Mouse (Mus musculus) intestine, embryonic 16.5 days (tissue): Measurements from ENCODE around the gene Grid2. TPM values are rescaled to one million over a fixed set of nuclear protein-coding genes. Genes with fewer than 3 reads are reported as not detected.

Source experiments
- ATAC-seq: fragments of 200-750 bp; cut with Nextera tagmentation; 2 replicates; pipeline ENCODE4 v1.8.0; 2017; ENCODE audit warnings: moderate TSS enrichment, moderate library complexity
- H3K27ac ChIP-seq: fragments of 300-500 bp; sonication (generic); 2 replicates; pipeline ENCODE4 v1.5.1; 2014; ENCODE audit warnings: mild to moderate bottlenecking, low read length
- H3K27me3 ChIP-seq: fragments of 300-500 bp; sonication (generic); replicated peaks from 2 replicates; pipeline ENCODE4 v1.6.1; 2014; ENCODE audit warnings: low read length, control low read depth, mixed read lengths; ENCODE audit not compliant: control insufficient read depth, insufficient read depth
- H3K36me3 ChIP-seq: fragments of 300-500 bp; sonication (generic); 2 replicates; pipeline ENCODE4 v1.6.1; 2014; ENCODE audit warnings: low read length, control low read depth; ENCODE audit not compliant: control insufficient read depth, insufficient read depth
- H3K4me1 ChIP-seq: fragments of 300-500 bp; sonication (generic); 2 replicates; pipeline ENCODE4 v1.6.1; 2014; ENCODE audit warnings: low read length, control low read depth, mixed read lengths; ENCODE audit not compliant: control insufficient read depth, insufficient read depth
- H3K4me2 ChIP-seq: fragments of 300-500 bp; sonication (generic); 2 replicates; pipeline ENCODE4 v1.6.1; 2014; ENCODE audit warnings: low read depth, low read length, control low read depth
- H3K4me3 ChIP-seq: fragments of 300-500 bp; sonication (generic); 2 replicates; pipeline ENCODE4 v1.5.1; 2014; ENCODE audit warnings: mild to moderate bottlenecking, low read length
- H3K9ac ChIP-seq: fragments of 300-500 bp; sonication (generic); 2 replicates; pipeline ENCODE4 v1.6.1; 2014; ENCODE audit warnings: low read depth, low read length
- H3K9me3 ChIP-seq: fragments of 300-500 bp; sonication (generic); 2 replicates; pipeline ENCODE4 v1.6.1; 2016; ENCODE audit warnings: low read length, control low read depth; ENCODE audit not compliant: control insufficient read depth
- WGBS: fragments of 180-500 bp; shearing (Covaris S2); extraction: QIAGEN DNeasy Blood & Tissue Kit; methylation state at CpG from one replicate; pipeline ENCODE4 v1.1.7; 2014; 5-methylcytosine and 5-hydroxymethylcytosine counted together
- polyA plus RNA-seq: library from polyadenylated mRNA; unstranded; fragments of >200 nt; fragmentation: Nextera tagmentation; extraction: Ambion mirVana; gene quantifications from 2 replicates; pipeline ENCODE4 v1.2.1, GENCODE M21; 2015

Grid2 gene
- polyA plus RNA-seq, 1 experiment from 2014 or later = 0.43 TPM

- no peaks in the 10 kb centered on the region for H3K9me3 ChIP-seq
- no peak for ATAC-seq
- H3K27me3 ChIP-seq = no peaks in the 10 kb centered on the region
- no peak overlapping the region for H3K4me3 ChIP-seq
- H3K36me3 ChIP-seq = no peaks in the 10 kb centered on the region
- no peak overlapping the region for H3K9ac ChIP-seq
- 5% methylated on average over 5 of the region's 5 CpGs for WGBS
- peaks cover 6% of the 10 kb centered on the region; the same call in 1 of the 2 replicates for H3K4me1 ChIP-seq
- H3K27ac ChIP-seq = no peak overlapping the region
- H3K4me2 ChIP-seq = no peak overlapping the region
These were observed 1429.3 kb downstream of the Grid2 start for GRCm38 (mm10) chr6:64684973-64685372.

GRCm38 (mm10) chr6:64688181-64688944, 1432.7 kb downstream of the Grid2 start:
- H3K4me1 ChIP-seq = peaks cover 6% of the 10 kb centered on the region; the same call in 1 of the 2 replicates
- H3K9ac ChIP-seq = no peak overlapping the region
- H3K27me3 ChIP-seq = no peaks in the 10 kb centered on the region
- H3K4me2 ChIP-seq = no peak overlapping the region
- no peaks in the 10 kb centered on the region for H3K36me3 ChIP-seq
- H3K9me3 ChIP-seq = no peaks in the 10 kb centered on the region
- H3K4me3 ChIP-seq = no peak overlapping the region
- no peak for ATAC-seq
- no peak overlapping the region for H3K27ac ChIP-seq
- WGBS = 8% methylated on average over 19 of the region's 19 CpGs

DNA sequence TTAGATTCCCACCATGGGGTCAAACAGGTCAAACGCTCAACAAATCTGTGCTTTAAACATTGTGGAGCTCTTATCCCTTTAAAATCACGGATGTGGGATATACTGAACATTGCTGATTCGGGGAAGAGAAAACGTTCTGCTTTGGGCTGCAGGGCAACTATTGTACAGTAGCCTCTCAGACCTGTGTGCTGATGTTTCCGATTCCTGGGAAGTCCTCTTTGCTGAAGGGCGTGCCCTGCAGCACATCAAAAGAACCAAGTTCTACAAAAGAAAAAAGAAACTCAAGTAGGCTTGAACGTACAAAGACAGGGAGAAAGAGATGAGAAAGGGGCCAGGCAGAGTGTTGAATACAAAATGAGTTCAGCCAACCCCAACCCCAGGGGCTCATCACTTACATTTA, 1439.0 kb downstream of the Grid2 start:
- Histone ChIP-seq H3K4me1 (no peaks in the 10 kb centered on the region), H3K4me2 (no peak overlapping the region), H3K4me3 (no peak overlapping the region), H3K27ac (no peak overlapping the region), H3K27me3 (no peaks in the 10 kb centered on the region), H3K9me3 (no peaks in the 10 kb centered on the region), H3K9ac (no peak overlapping the region), H3K36me3 (no peaks in the 10 kb centered on the region)
- ATAC-seq = no peak
- 57% methylated on average over 7 of the region's 7 CpGs for WGBS

DNA sequence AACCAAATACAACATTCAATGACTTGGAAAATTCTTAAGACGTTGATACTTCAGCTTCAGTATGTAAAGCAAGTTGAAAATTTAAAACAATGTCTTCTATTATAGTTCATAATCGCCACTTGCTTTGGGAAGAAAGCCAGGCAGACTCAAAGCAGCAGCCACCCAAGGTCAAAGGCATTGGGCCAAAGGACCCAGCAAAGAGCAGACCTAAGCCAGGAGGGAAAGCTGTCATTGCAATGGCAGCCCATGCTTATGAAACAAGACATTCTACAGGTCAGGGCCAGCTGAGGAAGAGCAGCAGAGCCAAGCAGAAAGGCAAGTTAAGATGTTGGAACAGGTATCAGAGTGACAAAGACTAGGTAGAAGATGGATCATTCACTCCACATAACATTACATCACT, 1448.0 kb downstream of the Grid2 start:
- WGBS = 74% methylated on average over 2 of the region's 2 CpGs
- H3K4me2 ChIP-seq = no peak overlapping the region

DNA sequence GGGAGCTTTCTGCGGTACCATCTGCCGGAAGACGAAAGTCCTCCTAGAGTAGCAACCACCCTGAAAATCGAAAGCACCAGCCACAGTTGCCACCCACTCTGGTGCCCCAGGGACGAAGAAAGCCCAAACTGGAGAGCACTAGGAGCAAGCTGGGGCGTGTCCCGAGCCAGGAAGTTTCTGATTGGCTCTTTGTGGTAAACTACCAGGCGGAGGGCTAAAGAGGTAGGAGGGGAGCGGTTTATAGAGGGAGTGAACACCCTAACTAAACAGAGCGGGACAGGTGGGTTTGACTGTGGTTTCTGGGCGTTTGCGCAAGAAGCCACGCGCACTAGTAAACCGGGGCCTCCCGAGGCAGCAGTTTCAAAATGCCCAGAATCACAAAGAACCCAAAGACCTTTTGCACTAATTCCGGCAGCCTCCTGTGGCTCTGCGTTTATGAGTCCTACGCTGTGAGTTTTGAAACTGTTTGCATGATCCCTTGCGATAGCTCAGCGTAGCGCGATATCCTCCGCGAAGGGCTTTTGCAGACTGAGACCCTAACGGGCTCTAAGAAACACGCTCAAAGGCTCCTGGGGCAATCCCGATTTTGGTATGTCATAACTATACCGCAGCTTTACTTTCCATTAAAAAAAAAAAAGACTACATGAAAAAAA, 1472.2 kb downstream of the Grid2 start:
- Histone ChIP-seq H3K27ac (no peak overlapping the region), H3K27me3 (peaks cover 45% of the 10 kb centered on the region), H3K4me1 (peaks cover 23% of the 10 kb centered on the region), H3K36me3 (no peaks in the 10 kb centered on the region), H3K9ac (peak overlapping the region; percentile 29; the same call in 1 of the 2 replicates), H3K4me3 (peak overlapping the region; percentile 49), H3K4me2 (peak overlapping the region; percentile 86), H3K9me3 (no peaks in the 10 kb centered on the region)
- under 1% methylated on average over 29 of the region's 29 CpGs for WGBS
- ATAC-seq = peak; percentile 87

More for the DNA sequence above, 1448.0 kb downstream of the Grid2 start:
- no peaks in the 10 kb centered on the region for H3K36me3 ChIP-seq
- H3K9ac ChIP-seq = no peak overlapping the region
- no peaks in the 10 kb centered on the region for H3K27me3 ChIP-seq
- no peaks in the 10 kb centered on the region for H3K4me1 ChIP-seq
- H3K4me3 ChIP-seq = no peak overlapping the region
- no peak overlapping the region for H3K27ac ChIP-seq
- ATAC-seq = no peak
- no peaks in the 10 kb centered on the region for H3K9me3 ChIP-seq

DNA sequence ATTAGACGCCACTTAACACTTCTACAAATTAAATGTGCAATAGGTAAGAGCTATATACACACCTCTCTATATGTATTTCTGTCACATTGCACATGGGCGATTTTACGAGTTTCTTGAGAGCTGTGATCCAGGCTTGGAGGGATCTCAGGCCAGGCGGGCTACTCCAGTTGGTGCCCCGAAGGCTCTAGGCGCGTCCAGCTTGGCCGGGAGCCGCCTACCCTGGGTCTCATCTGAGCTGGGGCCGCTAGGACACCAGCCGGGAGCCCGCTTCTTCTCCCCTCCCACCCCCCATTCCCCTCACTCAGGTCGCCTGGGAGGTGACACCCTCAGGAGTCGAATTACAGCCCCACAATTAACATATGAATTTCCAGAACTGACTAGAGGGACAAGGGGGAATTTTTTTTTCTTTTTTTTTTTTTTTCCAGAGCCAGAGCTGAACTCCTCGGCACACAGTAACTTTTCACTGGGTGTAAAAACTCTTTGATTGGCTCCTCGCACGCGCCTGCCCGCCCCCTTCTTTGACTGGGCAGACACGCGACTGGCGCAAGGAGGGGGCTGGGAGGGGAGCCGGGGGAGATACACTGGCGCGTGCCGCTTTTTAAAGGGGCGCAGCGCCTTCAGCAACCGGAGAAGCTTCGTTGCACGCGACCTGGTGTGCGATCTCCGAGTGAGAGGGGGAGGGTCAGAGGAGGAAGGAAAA, 1473.0 kb downstream of the Grid2 start, which contains the start of gene Atoh1:
Atoh1 (plus strand) TSS at position 627 of the 700 bp plus-strand sequence.
- WGBS = under 1% methylated on average over 34 of the region's 34 CpGs
- H3K4me1 ChIP-seq = peaks cover 23% of the 10 kb centered on the region
- H3K9me3 ChIP-seq = no peaks in the 10 kb centered on the region
- peak; percentile 81 for ATAC-seq
- no peaks in the 10 kb centered on the region for H3K36me3 ChIP-seq
- peak within 1 kb of the TSS; percentile 86 for H3K4me2 ChIP-seq
- peak within 1 kb of the TSS; percentile 49 for H3K4me3 ChIP-seq
- peaks cover 47% of the 10 kb centered on the region for H3K27me3 ChIP-seq
- H3K27ac ChIP-seq = no peak within 1 kb of the TSS
- peak within 1 kb of the TSS; percentile 33 for H3K9ac ChIP-seq

GRCm38 (mm10) chr6:64729231-64730011, 1473.7 kb downstream of the Grid2 start:
- Histone ChIP-seq H3K27me3 (peaks cover 51% of the 10 kb centered on the region), H3K36me3 (no peaks in the 10 kb centered on the region), H3K27ac (no peak overlapping the region), H3K4me1 (peaks cover 27% of the 10 kb centered on the region), H3K4me2 (peak overlapping the region; percentile 86), H3K9ac (peak overlapping the region; percentile 33; the same call in 1 of the 2 replicates), H3K4me3 (peak overlapping the region; percentile 49), H3K9me3 (no peaks in the 10 kb centered on the region)
- peak; percentile 68 for ATAC-seq
- under 1% methylated on average over 53 of the region's 53 CpGs for WGBS

DNA sequence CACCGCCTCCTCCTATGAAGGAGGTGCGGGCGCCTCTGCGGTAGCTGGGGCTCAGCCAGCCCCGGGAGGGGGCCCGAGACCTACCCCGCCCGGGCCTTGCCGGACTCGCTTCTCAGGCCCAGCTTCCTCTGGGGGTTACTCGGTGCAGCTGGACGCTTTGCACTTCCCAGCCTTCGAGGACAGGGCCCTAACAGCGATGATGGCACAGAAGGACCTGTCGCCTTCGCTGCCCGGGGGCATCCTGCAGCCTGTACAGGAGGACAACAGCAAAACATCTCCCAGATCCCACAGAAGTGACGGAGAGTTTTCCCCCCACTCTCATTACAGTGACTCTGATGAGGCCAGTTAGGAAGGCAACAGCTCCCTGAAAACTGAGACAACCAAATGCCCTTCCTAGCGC, 1474.4 kb downstream of the Grid2 start:
- Histone ChIP-seq H3K27me3 (peaks cover 57% of the 10 kb centered on the region), H3K9me3 (no peaks in the 10 kb centered on the region)

More for the DNA sequence above, 1474.4 kb downstream of the Grid2 start:
- H3K4me1 ChIP-seq = peaks cover 29% of the 10 kb centered on the region
- H3K27ac ChIP-seq = no peak overlapping the region
- under 1% methylated on average over 19 of the region's 19 CpGs for WGBS
- H3K4me2 ChIP-seq = peak overlapping the region; percentile 86
- ATAC-seq = no peak
- H3K4me3 ChIP-seq = peak overlapping the region; percentile 49
- no peaks in the 10 kb centered on the region for H3K36me3 ChIP-seq
- peak overlapping the region; percentile 33; the same call in 1 of the 2 replicates for H3K9ac ChIP-seq
